Mouse (Mus musculus): Measurements from ENCODE around the gene Cxcl9. TPM values are rescaled to one million over a fixed set of nuclear protein-coding genes. Genes with fewer than 3 reads are reported as not detected.

Gene Cxcl9
- total and polyA plus RNA-seq, 2 experiments from 2014 or later, result not detected

- H3K27ac ChIP-seq (ENCODE audit: low read depth, low read length), result no peak overlapping the region
- H3K9ac ChIP-seq, result no peak overlapping the region
- H3K27me3 ChIP-seq (ENCODE audit: insufficient read depth, low read length), result no peaks in the 10 kb centered on the region; the same call in 1 of the 2 replicates
- DNase-seq (no peak), ATAC-seq (no peak)
- no peaks in the 10 kb centered on the region for H3K9me3 ChIP-seq (ENCODE audit: low read length)
- 91% methylated on average over 4 of the region's 4 CpGs for WGBS
- no peak overlapping the region for H3K4me2 ChIP-seq (ENCODE audit: low read depth)
- H3K4me3 ChIP-seq (ENCODE audit: low read depth, low read length), result no peak overlapping the region
- H3K4me1 ChIP-seq (ENCODE audit: insufficient read depth), result no peaks in the 10 kb centered on the region
- TF ChIP-seq CTCF (IDR thresholded peaks at IDR 0.05; ENCODE audit: low read depth), result no peak
- H3K36me3 ChIP-seq (ENCODE audit: insufficient read depth), result no peaks in the 10 kb centered on the region
Measured at GRCm38 (mm10) chr5:92322612-92323011, 5.3 kb downstream of the Cxcl9 start.

DNA sequence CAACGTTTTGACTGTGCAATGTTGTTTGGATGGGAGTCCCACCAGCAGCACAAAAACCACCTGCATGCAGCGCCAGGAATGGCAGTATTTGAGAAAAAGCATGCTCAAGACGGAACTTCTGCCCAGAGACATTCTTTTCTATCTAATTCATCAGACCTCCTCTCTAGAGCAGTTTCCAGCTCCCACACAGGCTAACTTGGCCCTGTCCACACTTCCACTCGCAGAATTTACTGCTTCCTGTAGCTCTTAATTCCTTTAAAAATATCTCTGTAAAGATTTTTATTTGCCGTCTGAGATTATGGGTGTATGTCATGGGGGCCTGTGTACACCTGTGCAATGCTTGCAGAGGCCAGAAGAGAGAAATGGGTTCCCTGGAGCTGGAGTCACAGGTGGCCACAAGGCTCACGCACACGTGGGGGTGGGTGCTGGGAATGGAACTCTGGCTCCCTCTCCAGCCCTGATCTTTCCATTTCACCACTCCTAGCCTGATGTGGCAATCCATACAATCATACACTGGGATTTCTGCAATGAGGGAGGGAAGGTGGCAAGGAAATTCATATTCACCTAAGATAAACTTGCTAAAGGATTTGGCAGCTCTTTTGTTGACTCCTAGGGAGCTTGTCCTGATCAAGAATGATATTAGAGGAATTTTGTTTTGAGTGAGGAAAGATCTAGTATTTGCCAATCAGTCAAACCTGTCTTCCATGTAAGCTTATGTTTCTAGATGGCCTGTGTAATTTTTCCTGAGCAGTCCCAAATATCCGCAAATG is 6.1 kb downstream of the Cxcl9 start:
- Histone ChIP-seq H3K27me3 (ENCODE audit: insufficient read depth, low read length) (no peaks in the 10 kb centered on the region; the same call in 1 of the 2 replicates), H3K36me3 (ENCODE audit: insufficient read depth) (no peaks in the 10 kb centered on the region), H3K4me3 (ENCODE audit: low read depth, low read length) (no peak overlapping the region), H3K4me1 (ENCODE audit: insufficient read depth) (no peaks in the 10 kb centered on the region), H3K4me2 (ENCODE audit: low read depth) (no peak overlapping the region), H3K27ac (ENCODE audit: low read depth, low read length) (no peak overlapping the region), H3K9ac (no peak overlapping the region), H3K9me3 (ENCODE audit: low read length) (no peaks in the 10 kb centered on the region)
- TF ChIP-seq CTCF (IDR thresholded peaks at IDR 0.05; ENCODE audit: low read depth), result no peak
- no peak for ATAC-seq
- 68% methylated on average over 8 of the region's 8 CpGs for WGBS
- no peak for DNase-seq

DNA sequence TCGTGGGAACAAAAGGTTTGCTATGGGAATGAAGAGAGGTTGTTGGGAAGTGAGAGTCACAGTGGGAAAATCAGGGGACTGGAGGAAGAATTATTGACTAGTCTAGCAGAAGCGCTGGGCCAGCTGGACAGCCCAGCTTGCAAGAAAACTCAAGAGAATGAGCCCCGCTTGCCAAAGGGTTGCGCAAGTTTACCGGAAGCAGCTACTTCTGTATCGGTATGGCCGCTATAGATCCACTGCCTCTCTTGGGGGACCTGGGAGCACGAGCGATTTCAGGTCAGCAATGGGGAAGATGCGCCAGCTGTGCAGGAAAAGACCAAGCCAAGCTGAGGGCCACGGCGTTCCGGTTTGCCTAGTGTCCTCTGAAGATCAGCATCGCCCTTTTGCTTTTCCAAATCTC is 9.3 kb downstream of the Cxcl9 start:
- H3K9me3 ChIP-seq (ENCODE audit: low read length), result no peaks in the 10 kb centered on the region
- H3K4me2 ChIP-seq (ENCODE audit: low read depth), result no peak overlapping the region
- ATAC-seq (no peak), DNase-seq (no peak)
- H3K36me3 ChIP-seq (ENCODE audit: insufficient read depth), result no peaks in the 10 kb centered on the region
- H3K4me3 ChIP-seq (ENCODE audit: low read depth, low read length), result no peak overlapping the region
- no peaks in the 10 kb centered on the region for H3K4me1 ChIP-seq (ENCODE audit: insufficient read depth)
- 93% methylated on average over 14 of the region's 14 CpGs for WGBS
- H3K27ac ChIP-seq (ENCODE audit: low read depth, low read length), result no peak overlapping the region
- no peak overlapping the region for H3K9ac ChIP-seq
- no peak for TF ChIP-seq CTCF (IDR thresholded peaks at IDR 0.05; ENCODE audit: low read depth)
- H3K27me3 ChIP-seq (ENCODE audit: insufficient read depth, low read length), result no peaks in the 10 kb centered on the region; the same call in 1 of the 2 replicates

DNA sequence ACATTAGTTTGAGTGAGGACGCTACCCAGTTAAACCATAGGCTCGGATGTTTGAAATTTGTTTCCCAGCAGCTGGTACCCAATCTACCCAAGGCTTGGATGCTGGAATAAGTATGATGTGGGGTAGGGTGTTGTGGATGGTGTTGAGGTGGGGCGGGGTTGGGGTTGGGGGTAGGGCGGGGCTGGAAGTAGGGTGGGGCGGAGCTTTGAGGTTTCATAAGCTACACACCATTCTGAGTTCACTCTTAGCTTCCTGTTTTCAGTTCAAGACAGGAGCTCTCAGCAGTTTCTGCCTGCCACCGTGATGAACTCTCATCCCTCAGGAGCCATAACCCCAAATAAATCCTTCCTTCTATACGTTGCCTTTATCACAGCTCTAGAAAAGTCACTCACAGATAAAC is 9.8 kb downstream of the Cxcl9 start:
- no peaks in the 10 kb centered on the region for H3K9me3 ChIP-seq (ENCODE audit: low read length)
- no peak overlapping the region for H3K27ac ChIP-seq (ENCODE audit: low read depth, low read length)
- H3K4me2 ChIP-seq (ENCODE audit: low read depth), result no peak overlapping the region
- DNase-seq, result no peak
- no peaks in the 10 kb centered on the region for H3K4me1 ChIP-seq (ENCODE audit: insufficient read depth)
- TF ChIP-seq CTCF (IDR thresholded peaks at IDR 0.05; ENCODE audit: low read depth), result no peak
- 85% methylated on average over 7 of the region's 7 CpGs for WGBS
- no peak overlapping the region for H3K4me3 ChIP-seq (ENCODE audit: low read depth, low read length)
- no peak for ATAC-seq
- H3K9ac ChIP-seq, result no peak overlapping the region
- no peaks in the 10 kb centered on the region for H3K36me3 ChIP-seq (ENCODE audit: insufficient read depth)
- no peaks in the 10 kb centered on the region; the same call in 1 of the 2 replicates for H3K27me3 ChIP-seq (ENCODE audit: insufficient read depth, low read length)

- Histone ChIP-seq H3K4me2 (ENCODE audit: low read depth) (no peak overlapping the region), H3K9me3 (ENCODE audit: low read length) (no peaks in the 10 kb centered on the region), H3K36me3 (ENCODE audit: insufficient read depth) (no peaks in the 10 kb centered on the region), H3K27ac (ENCODE audit: low read depth, low read length) (no peak overlapping the region), H3K9ac (no peak overlapping the region), H3K4me3 (ENCODE audit: low read depth, low read length) (no peak overlapping the region), H3K4me1 (ENCODE audit: insufficient read depth) (peaks cover 7% of the 10 kb centered on the region; the same call in 1 of the 2 replicates), H3K27me3 (ENCODE audit: insufficient read depth, low read length) (no peaks in the 10 kb centered on the region)
- TF ChIP-seq CTCF (IDR thresholded peaks at IDR 0.05; ENCODE audit: low read depth), result no peak
- no peak for DNase-seq
- 78% methylated on average over 7 of the region's 7 CpGs for WGBS
- ATAC-seq, result no peak
Measured at GRCm38 (mm10) chr5:92313776-92314175, 14.1 kb downstream of the Cxcl9 start.

DNA sequence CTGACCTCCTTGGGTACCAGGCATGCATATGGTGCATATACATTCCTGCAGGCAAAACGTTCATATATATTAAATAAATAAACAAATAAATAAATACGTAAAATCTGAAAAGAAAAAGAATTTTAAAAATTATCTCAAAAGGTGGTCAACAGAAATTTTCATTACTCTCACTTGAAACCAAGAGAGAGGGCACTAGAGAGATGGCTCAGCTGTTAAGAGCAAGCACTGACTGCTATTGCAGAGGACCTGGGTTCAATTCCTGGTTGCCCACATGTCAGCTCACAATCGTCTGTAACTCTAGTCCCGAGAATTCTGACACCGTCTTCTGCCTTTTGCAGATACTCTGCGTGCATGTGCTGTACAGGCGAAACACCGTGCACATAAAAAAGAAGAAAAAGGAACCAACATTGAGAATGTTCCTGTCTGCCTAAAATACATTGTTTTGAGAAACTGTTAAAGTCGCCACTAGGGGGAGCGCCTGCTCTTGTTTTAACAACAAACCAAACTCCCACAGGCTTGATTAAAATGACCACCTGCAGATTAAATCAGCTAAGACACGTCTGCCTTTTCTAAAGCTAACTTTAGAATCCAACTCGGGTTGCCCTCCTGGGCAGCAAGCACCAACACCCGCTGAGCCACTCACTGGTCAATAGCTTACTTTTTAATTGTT is 15.7 kb downstream of the Cxcl9 start:
- DNase-seq (peak; percentile 92), ATAC-seq (no peak)
- Histone ChIP-seq H3K4me1 (ENCODE audit: insufficient read depth) (peaks cover 12% of the 10 kb centered on the region; the same call in 1 of the 2 replicates), H3K36me3 (ENCODE audit: insufficient read depth) (no peaks in the 10 kb centered on the region), H3K9me3 (ENCODE audit: low read length) (no peaks in the 10 kb centered on the region), H3K27me3 (ENCODE audit: insufficient read depth, low read length) (no peaks in the 10 kb centered on the region), H3K27ac (ENCODE audit: low read depth, low read length) (no peak overlapping the region), H3K4me2 (ENCODE audit: low read depth) (0 out of 2 replicates have a peak overlapping the region, but pooled peaks have one; percentile 5), H3K9ac (no peak overlapping the region), H3K4me3 (ENCODE audit: low read depth, low read length) (no peak overlapping the region)
- WGBS, result 14% methylated on average over 13 of the region's 13 CpGs
- peak; percentile 81 for TF ChIP-seq CTCF (IDR thresholded peaks at IDR 0.05; ENCODE audit: low read depth)
